Mouse (Mus musculus) liver, embryonic 11.5 days (tissue): ENCODE measurements around the gene Fbxo11. TPM values are rescaled to one million over a fixed set of nuclear protein-coding genes. Genes with fewer than 3 reads are reported as not detected.

Source experiments
- ATAC-seq: fragments of 200-750 bp; cut with Nextera tagmentation; replicated peaks from 2 replicates; pipeline ENCODE4 v1.8.0; 2017; ENCODE audit warnings: moderate number of reproducible peaks, mild to moderate bottlenecking, moderate TSS enrichment, moderate library complexity; ENCODE audit not compliant: low FRiP score
- DNase-seq: peaks from one replicate; pipeline ENCODE4 v3.0.0-alpha.2; 2017; ENCODE audit warnings: low spot score
- H3K27ac ChIP-seq: fragments of 300-500 bp; sonication (generic); 2 replicates; pipeline ENCODE4 v1.5.1; 2014; ENCODE audit warnings: mild to moderate bottlenecking, low read depth, low read length, control low read depth
- H3K27me3 ChIP-seq: fragments of 300-500 bp; sonication (generic); replicated peaks from 2 replicates; pipeline ENCODE4 v1.6.1; 2014; ENCODE audit warnings: low read length, mixed read lengths; ENCODE audit not compliant: control insufficient read depth, insufficient read depth
- H3K36me3 ChIP-seq: fragments of 300-500 bp; sonication (generic); 2 replicates; pipeline ENCODE4 v1.6.1; 2014; ENCODE audit warnings: mild to moderate bottlenecking, low read length, moderate library complexity, mixed read lengths; ENCODE audit not compliant: control insufficient read depth, insufficient read depth
- H3K4me1 ChIP-seq: fragments of 300-500 bp; sonication (generic); replicated peaks from 2 replicates; pipeline ENCODE4 v1.6.1; 2014; ENCODE audit warnings: low read length, mixed read lengths; ENCODE audit not compliant: control insufficient read depth, insufficient read depth
- H3K4me2 ChIP-seq: fragments of 300-500 bp; sonication (generic); 2 replicates; pipeline ENCODE4 v1.6.1; 2014; ENCODE audit warnings: mild to moderate bottlenecking, control low read depth, moderate library complexity
- H3K4me3 ChIP-seq: fragments of 300-500 bp; sonication (generic); 2 replicates; pipeline ENCODE4 v1.5.1; 2014; ENCODE audit warnings: low read depth, low read length, control low read depth
- H3K9ac ChIP-seq: fragments of 300-500 bp; sonication (generic); 2 replicates; pipeline ENCODE4 v1.6.1; 2014; ENCODE audit warnings: low read depth, low read length, control low read depth
- H3K9me3 ChIP-seq: fragments of 300-500 bp; sonication (generic); 2 replicates; pipeline ENCODE4 v1.6.1; 2016; ENCODE audit warnings: low read length, inconsistent platforms, mixed read lengths; ENCODE audit not compliant: control insufficient read depth
- whole genome bisulfite sequencing: fragments of 180-500 bp; shearing (Covaris S2); extraction: QIAGEN DNeasy Blood & Tissue Kit; methylation state at CpG from one replicate; pipeline ENCODE4 v1.1.7; 2014; 5-methylcytosine and 5-hydroxymethylcytosine counted together
- polyA plus RNA-seq: library from polyadenylated mRNA; unstranded; fragments of >200 nt; fragmentation: Nextera tagmentation; extraction: Ambion mirVana; gene quantifications from 2 replicates; pipeline ENCODE4 v1.2.1, GENCODE M21; 2014

Fbxo11 gene
- polyA plus RNA-seq, 1 experiment from 2014 or later = 14.0 TPM

DNA sequence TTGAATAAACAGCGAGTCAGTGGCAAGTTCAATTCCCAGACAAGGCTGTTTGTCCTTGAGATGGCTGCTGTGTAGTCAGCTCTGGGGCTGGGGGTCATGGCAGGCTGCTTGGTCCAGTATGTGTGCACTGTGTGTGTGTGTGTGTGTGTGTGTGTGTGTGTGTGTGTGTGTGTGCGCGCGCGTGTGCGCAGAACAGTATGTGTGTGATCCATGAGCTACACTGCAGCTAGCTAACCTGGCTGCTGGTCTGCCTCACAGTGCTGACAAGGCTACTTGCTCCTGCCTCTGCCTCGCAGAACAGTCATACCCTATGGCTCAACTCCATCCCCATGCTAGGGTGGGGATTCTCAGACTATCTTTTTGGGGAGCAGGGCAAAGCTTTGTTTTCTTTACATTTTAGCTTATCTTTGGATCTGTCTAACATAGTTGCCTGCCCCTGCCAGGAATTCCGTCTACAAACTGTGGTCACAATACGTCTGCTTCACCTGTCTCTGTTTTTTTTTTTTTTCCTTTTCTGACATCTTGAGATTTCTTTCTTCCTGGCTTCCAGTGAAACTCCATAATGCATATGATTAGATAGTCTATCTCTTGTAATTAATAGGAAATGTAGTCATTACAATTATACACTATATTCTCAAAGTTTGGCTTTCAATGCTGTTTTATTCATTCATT lies 33.2 kb upstream of the Fbxo11 start:
- no peak overlapping the region for H3K9ac ChIP-seq
- no peaks in the 10 kb centered on the region for H3K27me3 ChIP-seq
- no peaks in the 10 kb centered on the region for H3K9me3 ChIP-seq
- H3K4me2 ChIP-seq = no peak overlapping the region
- H3K27ac ChIP-seq = no peak overlapping the region
- no peaks in the 10 kb centered on the region for H3K36me3 ChIP-seq
- H3K4me3 ChIP-seq = no peak overlapping the region
- H3K4me1 ChIP-seq = no peaks in the 10 kb centered on the region
- ATAC-seq (no peak), DNase-seq (no peak)
- WGBS = 89% methylated on average over 9 of the region's 9 CpGs

DNA sequence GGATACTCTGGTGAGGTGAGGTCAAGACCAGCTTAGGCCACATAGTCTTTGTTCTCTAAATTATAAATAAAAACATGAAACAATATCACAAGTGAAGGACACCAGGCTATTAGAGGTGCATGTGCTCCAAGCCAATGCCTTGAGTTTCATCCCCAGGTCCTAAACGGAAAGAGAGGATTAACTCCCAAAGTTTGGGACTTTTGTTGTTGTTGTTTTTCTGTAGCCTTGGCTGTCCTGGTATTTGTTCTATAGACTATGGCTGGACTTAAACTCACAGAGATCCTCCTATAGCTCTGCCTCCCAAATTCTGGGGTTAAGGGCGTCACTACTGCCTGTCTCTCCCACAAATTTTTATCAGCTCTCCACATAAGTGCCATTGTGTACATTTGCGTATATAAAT lies 32.5 kb upstream of the Fbxo11 start:
- H3K27me3 ChIP-seq = no peaks in the 10 kb centered on the region
- H3K4me2 ChIP-seq = no peak overlapping the region
- H3K4me3 ChIP-seq = no peak overlapping the region
- H3K27ac ChIP-seq = no peak overlapping the region
- no peaks in the 10 kb centered on the region for H3K9me3 ChIP-seq
- no peak overlapping the region for H3K9ac ChIP-seq
- no peaks in the 10 kb centered on the region for H3K4me1 ChIP-seq
- 85% methylated on average over 3 of the region's 3 CpGs for WGBS
- ATAC-seq (no peak), DNase-seq (no peak)
- H3K36me3 ChIP-seq = no peaks in the 10 kb centered on the region

GRCm38 (mm10) chr17:88096809-88097399 lies 31.8 kb upstream of the Fbxo11 start:
- ATAC-seq (no peak), DNase-seq (no peak)
- Histone ChIP-seq H3K9me3 (no peaks in the 10 kb centered on the region), H3K36me3 (no peaks in the 10 kb centered on the region), H3K9ac (no peak overlapping the region), H3K27me3 (no peaks in the 10 kb centered on the region), H3K4me2 (no peak overlapping the region), H3K4me3 (no peak overlapping the region), H3K27ac (no peak overlapping the region), H3K4me1 (no peaks in the 10 kb centered on the region)
- 66% methylated on average over 12 of the region's 12 CpGs for WGBS

GRCm38 (mm10) chr17:88095517-88096198 lies 30.6 kb upstream of the Fbxo11 start:
- Histone ChIP-seq H3K27ac (no peak overlapping the region; the same call in 1 of the 2 replicates), H3K27me3 (no peaks in the 10 kb centered on the region), H3K9me3 (no peaks in the 10 kb centered on the region), H3K4me1 (no peaks in the 10 kb centered on the region), H3K36me3 (no peaks in the 10 kb centered on the region), H3K9ac (no peak overlapping the region), H3K4me2 (no peak overlapping the region), H3K4me3 (no peak overlapping the region)
- DNase-seq (no peak), ATAC-seq (no peak)
- 88% methylated on average over 10 of the region's 10 CpGs for WGBS

DNA sequence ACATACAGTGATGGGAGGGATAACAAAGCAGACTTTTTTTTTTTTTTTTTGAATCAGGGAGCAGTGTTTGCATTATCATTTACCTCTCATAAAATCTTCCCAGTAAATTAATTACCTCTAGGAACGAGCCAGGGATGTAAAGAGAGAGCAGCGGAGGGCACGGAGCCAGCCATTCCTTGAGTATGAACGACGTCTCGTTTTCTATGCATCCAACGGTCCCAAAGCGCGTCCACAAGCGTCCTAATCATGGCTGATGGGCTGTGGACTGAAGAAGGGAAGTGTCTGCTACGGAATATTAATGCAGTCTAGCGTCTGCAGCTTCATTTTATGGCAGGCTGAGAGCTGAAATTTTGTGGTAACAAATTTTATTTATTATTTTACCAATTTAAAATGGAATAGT lies 29.2 kb upstream of the Fbxo11 start:
- no peak overlapping the region for H3K27ac ChIP-seq
- H3K4me2 ChIP-seq = no peak overlapping the region
- no peak for DNase-seq
- H3K27me3 ChIP-seq = no peaks in the 10 kb centered on the region
- H3K36me3 ChIP-seq = no peaks in the 10 kb centered on the region
- ATAC-seq = no peak
- no peaks in the 10 kb centered on the region for H3K4me1 ChIP-seq
- no peak overlapping the region for H3K9ac ChIP-seq
- 87% methylated on average over 12 of the region's 12 CpGs for WGBS
- no peak overlapping the region for H3K4me3 ChIP-seq
- no peaks in the 10 kb centered on the region for H3K9me3 ChIP-seq

DNA sequence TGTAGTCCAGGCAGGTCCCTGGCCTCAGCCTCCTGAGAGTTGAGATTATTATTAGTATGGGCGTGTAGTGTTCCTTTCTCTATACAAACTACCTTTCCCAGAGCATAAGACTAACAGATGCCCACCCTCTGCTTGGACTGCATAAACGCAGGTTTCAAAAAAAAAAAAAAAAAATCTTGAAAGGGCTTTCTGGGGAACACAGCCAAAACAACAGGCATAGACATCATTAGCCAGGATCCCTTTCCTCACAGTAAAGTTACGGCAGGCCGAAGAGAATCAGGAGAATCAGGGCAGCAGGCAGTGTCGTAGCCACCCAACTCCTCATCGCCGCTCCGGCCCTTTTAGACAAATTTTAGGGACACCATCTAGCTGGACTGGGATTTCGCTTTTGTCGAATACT lies 28.7 kb upstream of the Fbxo11 start:
- H3K4me2 ChIP-seq = no peak overlapping the region
- H3K27ac ChIP-seq = no peak overlapping the region
- H3K36me3 ChIP-seq = no peaks in the 10 kb centered on the region
- 92% methylated on average over 10 of the region's 10 CpGs for WGBS
- no peak overlapping the region for H3K9ac ChIP-seq
- no peaks in the 10 kb centered on the region for H3K9me3 ChIP-seq
- ATAC-seq (no peak), DNase-seq (no peak)
- no peaks in the 10 kb centered on the region for H3K4me1 ChIP-seq
- no peak overlapping the region for H3K4me3 ChIP-seq
- H3K27me3 ChIP-seq = no peaks in the 10 kb centered on the region

- no peak overlapping the region for H3K4me2 ChIP-seq
- DNase-seq (no peak), ATAC-seq (no peak)
- no peak overlapping the region for H3K9ac ChIP-seq
- H3K9me3 ChIP-seq = no peaks in the 10 kb centered on the region
- no peak overlapping the region for H3K4me3 ChIP-seq
- H3K27me3 ChIP-seq = no peaks in the 10 kb centered on the region
- no peaks in the 10 kb centered on the region for H3K4me1 ChIP-seq
- H3K27ac ChIP-seq = no peak overlapping the region
- no peaks in the 10 kb centered on the region for H3K36me3 ChIP-seq
- 84% methylated on average over 11 of the region's 11 CpGs for WGBS
These were observed 20.9 kb upstream of the Fbxo11 start for GRCm38 (mm10) chr17:88085976-88086375.

DNA sequence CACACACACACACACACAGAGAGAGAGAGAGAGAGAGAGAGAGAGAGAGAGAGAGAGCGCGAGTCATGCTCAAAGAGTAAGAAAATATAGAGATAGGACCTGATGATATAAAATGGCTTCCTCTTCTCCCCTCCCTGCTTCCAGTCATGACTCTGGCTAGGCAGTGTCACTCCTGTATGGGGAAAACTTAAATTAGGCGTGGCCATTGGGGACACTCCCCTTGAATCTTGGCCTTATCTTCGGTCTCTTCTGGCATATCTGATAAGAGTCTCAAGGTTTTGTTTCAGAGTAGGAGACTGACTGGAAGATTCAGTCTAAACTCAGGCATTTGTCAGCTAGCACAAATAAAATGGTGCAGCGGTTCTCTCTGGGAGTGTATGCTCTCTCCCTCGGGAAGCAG lies 16.4 kb upstream of the Fbxo11 start:
- Histone ChIP-seq H3K27ac (no peak overlapping the region), H3K4me1 (no peaks in the 10 kb centered on the region), H3K9ac (no peak overlapping the region), H3K4me3 (no peak overlapping the region), H3K9me3 (no peaks in the 10 kb centered on the region), H3K36me3 (no peaks in the 10 kb centered on the region), H3K27me3 (no peaks in the 10 kb centered on the region), H3K4me2 (no peak overlapping the region)
- DNase-seq = no peak
- ATAC-seq = no peak
- WGBS = 80% methylated on average over 6 of the region's 6 CpGs

GRCm38 (mm10) chr17:88079771-88080170 lies 14.7 kb upstream of the Fbxo11 start:
- Histone ChIP-seq H3K9ac (no peak overlapping the region), H3K9me3 (no peaks in the 10 kb centered on the region), H3K4me2 (no peak overlapping the region), H3K4me3 (no peak overlapping the region), H3K27ac (no peak overlapping the region), H3K36me3 (no peaks in the 10 kb centered on the region), H3K4me1 (no peaks in the 10 kb centered on the region), H3K27me3 (no peaks in the 10 kb centered on the region)
- no peak for DNase-seq
- ATAC-seq = no peak
- 83% methylated on average over 8 of the region's 8 CpGs for WGBS
